Mouse (Mus musculus) ES-CJ7 (cell line): ENCODE measurements at regions not wholly inside any gene's neighbourhood (a gene's known extent, or its start where the extent isn't known, plus 50 kb on each side); places are given as distances from the start of the nearest gene placed in this dataset.

Experiments used
- DNase-seq: peaks from one replicate; pipeline ENCODE4 v3.0.0; 2011; ENCODE audit warnings: low read depth, low spot score

DNA sequence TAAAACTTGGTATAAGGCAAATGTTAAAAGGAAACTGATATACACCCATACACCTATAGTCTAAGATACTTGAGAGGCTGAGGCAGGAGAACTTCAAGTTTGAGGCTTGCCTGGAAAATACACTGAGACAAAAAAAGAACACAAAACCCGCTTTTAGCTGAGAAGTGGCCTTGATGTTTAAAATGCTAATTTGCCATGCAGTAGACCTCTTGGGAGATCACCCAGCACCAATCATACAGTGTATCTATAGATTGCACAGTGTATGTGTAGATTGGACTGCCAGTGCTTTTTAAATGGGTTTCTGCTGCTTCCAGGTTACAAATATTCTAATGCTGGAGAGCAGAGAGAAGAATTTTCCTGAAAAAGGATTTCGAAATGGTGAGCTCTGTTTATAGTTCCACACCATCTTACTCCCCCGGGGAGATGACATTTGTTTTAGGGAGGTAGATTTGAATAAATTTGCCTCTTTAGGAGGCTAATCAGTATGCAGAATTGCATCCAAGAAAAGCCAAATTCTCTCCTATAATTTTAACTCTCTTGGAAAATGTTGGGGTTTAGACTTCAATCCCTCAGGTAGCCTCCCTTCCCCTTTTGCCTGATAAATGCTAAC is 194.0 kb downstream of the Otol1 start:
- DNase-seq, result no peak

- DNase-seq, result no peak
Measured at GRCm38 (mm10) chr3:70215195-70215594, 207.8 kb downstream of the Otol1 start.

DNA sequence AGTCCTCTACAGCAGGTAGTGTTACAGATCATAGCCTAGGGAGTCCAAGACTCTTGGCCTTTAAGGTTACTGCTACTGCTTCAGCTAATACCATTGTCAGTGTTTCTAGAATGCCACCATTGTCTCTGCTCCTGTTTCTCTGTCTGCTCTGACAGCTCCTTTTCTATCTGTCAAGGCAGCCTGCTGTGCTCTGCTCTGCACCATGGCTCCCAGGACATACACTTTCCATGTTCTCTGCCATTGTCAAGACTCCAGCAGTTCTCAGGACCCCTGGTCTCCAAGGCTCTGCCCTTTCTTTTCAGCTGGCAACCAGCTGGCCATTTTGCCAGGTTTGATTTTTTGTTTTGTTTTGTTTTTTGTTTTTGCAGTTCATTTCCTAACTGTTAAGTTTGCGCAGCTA is 208.7 kb downstream of the Otol1 start:
- no peak for DNase-seq

- DNase-seq, result no peak
Measured at GRCm38 (mm10) chr3:70218757-70219360, 211.4 kb downstream of the Otol1 start.

GRCm38 (mm10) chr3:70223443-70224065 is 216.1 kb downstream of the Otol1 start:
- no peak for DNase-seq

- no peak for DNase-seq
Measured at GRCm38 (mm10) chr3:70224846-70225245, 217.4 kb downstream of the Otol1 start.

GRCm38 (mm10) chr3:70227165-70227564 is 219.8 kb downstream of the Otol1 start:
- DNase-seq, result no peak

GRCm38 (mm10) chr3:70248655-70249054 is 241.2 kb downstream of the Otol1 start:
- DNase-seq, result no peak

- DNase-seq, result no peak
Measured at GRCm38 (mm10) chr3:70249922-70250321, 242.5 kb downstream of the Otol1 start.

GRCm38 (mm10) chr3:70250733-70251132 is 243.3 kb downstream of the Otol1 start:
- DNase-seq, result no peak

DNA sequence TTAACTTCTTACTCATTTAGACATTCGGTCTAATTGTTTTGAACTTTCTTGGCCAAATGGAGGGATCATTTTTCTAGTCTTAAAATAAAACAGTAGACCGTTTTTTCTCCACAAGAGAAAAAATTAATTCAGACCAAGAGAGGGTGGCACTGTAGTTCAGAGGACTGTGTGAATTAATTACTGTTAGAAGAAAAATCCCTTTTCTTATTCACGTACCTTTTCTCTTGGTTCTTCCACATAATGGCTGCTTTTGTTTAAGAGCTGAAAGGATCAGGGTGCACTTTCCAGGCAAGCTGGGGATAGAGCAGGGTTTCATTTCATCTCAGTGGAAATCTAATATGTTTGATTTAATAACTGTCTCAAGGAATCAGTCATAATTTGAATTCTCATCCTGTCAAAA is 255.9 kb downstream of the Otol1 start:
- no peak for DNase-seq

DNA sequence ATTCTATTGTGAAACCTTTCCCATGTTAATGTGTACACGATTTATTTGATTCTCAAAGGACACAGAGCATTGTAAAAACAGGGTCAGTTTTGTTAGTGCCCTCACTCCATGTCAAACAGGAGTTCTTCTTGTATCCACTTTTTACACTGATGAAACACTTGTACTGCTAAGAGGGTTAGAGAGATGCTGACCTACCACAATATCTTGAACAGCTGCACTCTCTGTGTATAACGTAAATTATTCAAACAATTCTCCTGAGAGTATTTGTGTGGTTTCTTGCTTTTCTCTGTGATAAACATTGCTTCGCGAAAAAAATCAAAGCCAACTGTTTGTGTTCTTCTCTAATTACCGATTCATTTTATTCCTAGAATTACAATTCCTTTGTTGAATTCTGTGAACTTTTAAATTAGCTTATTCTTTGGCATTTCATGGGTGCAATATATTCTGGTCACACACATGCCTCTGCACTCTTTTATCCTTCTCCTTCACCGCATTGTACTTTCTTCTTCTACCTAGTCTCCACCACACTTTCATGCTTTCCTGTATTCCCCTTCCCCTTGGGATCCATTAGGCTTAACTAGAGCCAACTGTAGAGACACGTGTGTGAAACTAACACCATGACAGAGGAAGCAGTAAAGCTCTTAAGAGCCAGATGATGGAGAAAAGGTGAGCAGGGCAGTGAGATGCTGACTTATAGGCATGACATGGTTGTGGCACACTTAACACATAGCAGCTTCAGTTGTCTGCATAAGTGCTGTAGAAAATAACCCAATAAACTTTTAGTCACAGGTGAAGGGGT is 281.4 kb downstream of the Otol1 start:
- DNase-seq, result no peak

DNA sequence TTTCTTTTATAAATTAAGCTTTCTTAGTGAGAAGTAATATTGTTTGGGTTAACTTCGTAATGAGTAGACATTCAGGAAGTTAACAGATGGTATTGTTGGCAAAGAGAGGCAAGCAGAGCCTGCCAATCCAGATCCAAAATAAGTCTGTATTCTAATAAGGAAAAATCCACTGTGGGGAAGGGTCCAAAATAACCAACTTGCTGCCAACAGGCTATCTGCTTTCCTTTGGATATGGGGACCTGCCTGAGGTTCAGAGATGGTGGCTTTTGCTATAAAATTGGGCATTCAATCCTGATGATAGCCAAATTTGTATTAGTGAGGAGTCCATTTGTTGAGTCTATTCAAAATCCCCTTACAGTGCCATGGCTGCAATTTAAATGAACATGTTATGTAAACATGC is 300.1 kb downstream of the Otol1 start:
- no peak for DNase-seq

DNA sequence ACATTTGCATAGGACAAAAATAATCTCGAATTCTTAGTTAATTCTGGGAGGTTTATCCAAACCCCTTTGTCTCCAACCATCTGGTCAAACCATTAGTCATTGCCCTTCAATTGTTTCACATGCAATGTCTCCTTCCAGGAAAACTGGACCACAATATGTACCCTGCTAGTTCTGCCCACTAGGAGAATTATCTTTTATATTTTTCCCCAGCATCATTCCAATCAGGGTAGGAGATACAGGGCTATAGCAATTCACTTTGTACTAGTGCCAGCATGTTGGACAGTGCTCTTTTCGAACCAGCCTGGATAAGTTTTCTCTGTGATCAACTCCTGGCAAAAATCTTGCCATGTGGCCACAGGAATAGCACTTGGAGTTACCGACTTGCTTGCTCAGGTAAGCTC is 300.6 kb downstream of the Otol1 start:
- no peak for DNase-seq

- DNase-seq, result no peak
Measured at GRCm38 (mm10) chr3:70309304-70309703, 301.9 kb downstream of the Otol1 start.

DNA sequence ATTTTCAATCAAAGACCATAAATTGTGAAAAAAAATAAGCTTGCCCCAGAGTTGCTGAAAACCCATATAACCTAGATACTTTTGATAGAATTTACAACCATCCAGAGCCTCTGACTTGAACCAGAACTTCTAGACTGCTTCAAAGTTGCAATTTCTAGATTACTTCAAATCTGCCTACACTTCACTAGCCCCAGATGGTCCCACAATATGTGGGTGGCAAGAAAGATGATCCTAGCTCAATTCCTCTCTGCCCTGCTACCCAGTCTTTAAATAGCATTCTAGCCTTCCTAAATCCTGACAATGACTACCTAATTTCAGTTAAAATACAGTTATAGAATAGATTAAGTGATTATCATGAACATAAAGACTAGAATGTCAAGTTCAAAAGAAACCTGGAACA is 303.6 kb downstream of the Otol1 start:
- DNase-seq, result no peak

DNA sequence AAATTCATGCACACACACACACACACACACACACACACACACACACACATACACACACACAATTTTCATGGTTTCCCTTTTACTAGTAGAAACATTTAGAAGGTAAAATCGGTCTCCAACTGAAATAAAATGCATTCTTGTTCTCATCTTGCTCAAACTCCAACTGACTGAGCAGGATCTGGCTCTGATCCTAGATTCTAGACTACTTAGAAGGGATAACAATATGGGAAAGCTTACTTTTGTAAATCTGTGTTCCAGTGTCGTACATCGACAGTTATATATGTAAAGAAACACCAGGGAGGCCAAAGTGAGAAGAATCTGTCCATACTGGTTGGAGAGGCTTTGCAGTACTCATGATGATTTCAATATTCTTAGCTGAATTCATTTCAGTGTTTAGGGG is 304.6 kb downstream of the Otol1 start:
- DNase-seq, result no peak

DNA sequence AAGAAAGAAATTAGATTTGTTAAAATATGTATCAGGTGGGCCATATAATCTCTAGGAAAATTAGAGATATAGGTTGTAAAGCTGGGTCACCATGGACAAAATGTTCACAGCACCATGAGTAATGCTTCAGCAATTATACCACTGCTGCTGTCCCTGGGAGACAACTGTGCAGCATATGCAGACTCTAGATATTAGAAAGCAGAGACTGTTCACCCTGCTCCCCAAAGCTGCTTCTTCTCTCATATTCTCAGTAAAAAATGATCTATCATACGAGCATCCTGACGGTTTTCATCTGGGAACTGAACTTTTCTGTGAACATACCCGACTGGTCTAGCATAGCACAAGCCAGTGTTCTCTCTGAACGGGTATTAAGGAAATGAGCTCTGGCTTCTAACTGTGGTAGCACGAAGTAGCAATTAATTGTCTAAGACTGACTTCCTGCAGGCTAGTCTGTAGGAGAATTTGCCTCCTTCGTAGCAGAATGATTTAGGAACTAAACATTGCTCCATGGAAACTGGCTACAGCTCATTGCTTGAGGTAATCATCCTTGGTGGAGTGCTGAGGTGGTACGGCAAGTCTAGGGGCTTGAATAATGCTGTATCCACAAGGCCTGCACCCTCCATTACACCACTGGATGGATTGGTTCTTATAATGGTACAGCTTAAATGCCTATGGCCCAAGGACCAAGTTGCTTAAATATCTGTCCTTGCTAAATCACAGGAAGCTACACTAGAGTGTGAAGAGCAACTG is 305.9 kb downstream of the Otol1 start:
- DNase-seq, result no peak

- no peak for DNase-seq
Measured at GRCm38 (mm10) chr3:70314239-70314638, 306.8 kb downstream of the Otol1 start.

DNA sequence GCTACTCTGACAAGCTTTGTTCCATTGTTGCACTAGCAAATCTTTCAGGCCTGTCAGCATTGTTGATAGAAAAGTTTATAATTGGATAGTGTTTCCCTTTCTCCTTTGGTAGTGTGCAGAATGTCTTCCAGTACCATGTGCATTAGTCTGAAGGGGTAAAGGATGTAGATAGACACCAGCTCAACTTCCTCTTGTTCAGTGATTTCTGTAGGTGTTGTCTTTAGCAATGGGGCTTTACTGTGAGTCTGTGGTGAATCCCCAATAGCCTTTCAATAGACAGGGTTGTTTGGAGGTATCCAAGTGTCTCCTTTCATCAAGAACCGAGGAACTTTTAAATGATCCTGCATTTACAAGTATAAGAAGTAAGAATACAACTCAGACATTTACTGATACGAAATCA is 311.0 kb downstream of the Otol1 start:
- no peak for DNase-seq

GRCm38 (mm10) chr3:70319139-70319538 is 311.7 kb downstream of the Otol1 start:
- no peak for DNase-seq

- DNase-seq, result no peak
Measured at GRCm38 (mm10) chr3:70321161-70321657, 313.8 kb downstream of the Otol1 start.
